Mouse (Mus musculus) lung, postnatal 36 days (tissue): ENCODE measurements at regions not wholly inside any gene's neighbourhood (a gene's known extent, or its start where the extent isn't known, plus 50 kb on each side); places are given as distances from the start of the nearest gene placed in this dataset.

ENCODE experiments used
- DNase-seq: peaks from one replicate; pipeline ENCODE4 v3.0.0; 2022; ENCODE audit warnings: mixed read lengths

GRCm38 (mm10) chr2:45593765-45594164, 476.6 kb upstream of the Zeb2 start:
- peak; percentile 21 for DNase-seq

GRCm38 (mm10) chr2:45590980-45591379, 473.8 kb upstream of the Zeb2 start:
- no peak for DNase-seq

DNA sequence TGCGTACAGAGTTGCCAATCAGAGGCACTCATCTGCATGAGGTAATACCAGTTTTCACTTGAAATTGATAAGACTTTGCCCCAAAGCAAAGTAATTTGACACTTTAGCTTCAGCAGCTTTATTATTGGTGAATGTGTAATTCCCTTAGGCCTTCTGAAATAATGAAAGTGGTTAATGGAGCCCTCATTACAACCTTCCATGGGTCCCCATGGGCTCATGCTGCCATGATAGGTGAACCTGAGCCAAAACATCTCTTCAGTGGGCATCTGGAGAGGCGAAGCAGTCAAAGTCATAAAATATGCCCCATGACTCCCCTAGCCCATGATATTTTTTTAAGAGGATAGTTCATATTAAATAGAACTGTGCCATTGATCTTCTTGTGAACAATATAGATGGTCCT, 471.1 kb upstream of the Zeb2 start:
- no peak for DNase-seq

GRCm38 (mm10) chr2:45586588-45587200, 469.5 kb upstream of the Zeb2 start:
- no peak for DNase-seq

DNA sequence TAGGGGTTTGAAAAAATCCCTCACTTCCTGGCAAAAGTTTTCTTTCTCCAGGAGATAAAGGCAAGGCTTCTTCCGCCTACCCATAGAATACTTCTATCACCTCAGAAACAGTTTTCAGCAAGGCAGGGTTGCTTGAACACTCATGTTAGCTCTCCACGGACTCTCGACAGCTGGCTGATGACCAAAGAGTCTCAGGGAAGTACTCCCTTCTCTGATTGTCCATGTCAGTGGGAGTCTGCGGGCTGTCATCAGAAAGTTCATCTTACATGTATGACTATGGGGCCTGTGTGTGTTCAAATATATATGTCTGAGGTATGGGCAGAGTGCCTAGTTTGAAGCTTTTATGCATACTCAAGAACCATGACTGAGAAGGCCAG, 464.3 kb upstream of the Zeb2 start:
- DNase-seq: peak; percentile 28

DNA sequence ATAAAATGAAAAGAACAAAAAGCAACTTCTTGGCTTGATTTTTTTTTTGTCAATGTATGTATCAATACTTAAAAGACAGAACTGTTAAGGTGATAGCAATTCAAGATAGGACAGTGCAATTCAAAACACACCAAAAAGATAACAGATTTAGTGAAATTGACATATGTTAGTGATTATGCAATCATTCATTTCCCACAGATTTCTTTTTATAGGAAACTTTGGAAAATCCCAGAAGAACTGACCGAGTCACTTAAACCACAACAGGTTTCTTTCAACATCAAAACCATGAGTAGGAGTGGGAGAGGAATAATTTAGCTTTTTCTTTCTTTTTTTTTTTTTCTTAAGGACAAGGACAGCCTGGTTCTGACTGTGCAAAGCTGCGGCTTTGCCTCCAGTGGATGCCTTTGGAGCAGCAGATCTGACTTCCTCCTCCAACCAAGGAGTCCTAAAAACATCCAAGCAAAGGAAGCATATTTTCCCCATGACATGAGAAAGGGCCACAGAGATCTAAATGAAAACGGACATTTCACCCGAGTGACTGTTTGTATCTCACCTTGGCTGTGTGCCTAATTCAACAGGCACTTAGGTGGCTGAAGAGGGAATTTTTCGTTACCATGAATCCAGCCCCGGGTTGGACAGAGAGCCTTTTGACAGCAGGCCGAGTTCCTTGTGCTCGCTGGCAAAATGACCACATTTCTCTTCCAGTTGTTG, 463.8 kb upstream of the Zeb2 start:
- peak; percentile 54 for DNase-seq

- no peak for DNase-seq
Observed at GRCm38 (mm10) chr2:45572906-45573305, 455.7 kb upstream of the Zeb2 start.

- no peak for DNase-seq
Observed at GRCm38 (mm10) chr2:45554707-45555106, 437.5 kb upstream of the Zeb2 start.

DNA sequence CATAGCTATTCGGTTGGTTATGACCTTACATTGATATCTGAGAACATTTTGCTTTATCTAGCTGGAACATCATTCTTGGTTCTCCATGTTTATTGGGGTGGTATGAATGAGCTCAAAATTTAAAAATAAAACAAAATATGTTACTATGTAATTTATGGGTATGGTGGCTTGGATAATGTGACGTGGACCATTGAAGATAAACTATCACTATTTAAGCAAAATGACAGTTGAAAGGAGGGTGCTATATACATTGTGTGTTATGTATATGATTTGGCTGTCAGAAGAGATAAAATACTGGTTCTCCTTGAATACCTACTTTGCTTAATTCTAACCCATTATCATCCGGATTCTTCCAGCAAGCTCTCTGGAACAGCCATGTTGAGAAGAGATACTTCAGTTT, 424.2 kb upstream of the Zeb2 start:
- DNase-seq: no peak

DNA sequence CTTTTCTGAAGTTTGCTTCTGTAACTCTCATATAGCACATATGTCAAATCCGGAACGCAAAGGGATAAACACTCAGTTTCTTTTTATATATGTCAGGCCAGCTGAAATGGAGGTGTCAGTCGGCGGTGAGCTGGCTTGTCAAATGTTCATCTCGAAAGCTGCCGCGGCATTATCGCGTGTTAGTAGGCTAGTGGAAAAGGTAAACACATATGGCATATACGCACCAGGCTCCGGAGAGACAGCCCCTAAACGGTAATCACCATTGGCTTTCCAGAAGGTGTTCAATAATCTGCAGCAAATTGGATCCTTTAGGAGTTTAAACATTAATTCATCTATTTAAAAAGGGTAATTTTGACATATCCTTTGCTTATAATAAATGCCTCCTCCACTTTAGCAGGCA, 421.8 kb upstream of the Zeb2 start:
- DNase-seq: no peak

DNA sequence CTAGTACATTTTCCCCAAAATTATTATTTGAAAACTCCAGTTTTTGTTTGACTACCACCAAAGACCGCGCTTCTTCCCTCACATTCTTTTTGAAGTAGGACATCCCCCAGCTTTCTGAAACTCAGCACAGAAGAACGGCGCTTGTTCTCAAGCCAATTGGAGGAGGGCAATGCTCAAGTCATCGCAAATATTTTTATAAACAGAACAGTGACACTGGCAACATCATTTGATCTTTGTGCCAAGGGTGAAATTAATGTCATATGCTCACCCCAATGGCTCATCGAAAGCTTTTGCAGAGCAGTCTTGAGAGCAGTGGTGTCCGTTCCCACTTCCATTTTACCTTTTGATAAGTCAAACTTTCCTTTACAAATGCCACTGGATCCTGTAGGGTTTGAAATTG, 420.5 kb upstream of the Zeb2 start:
- DNase-seq: peak; percentile 51

DNA sequence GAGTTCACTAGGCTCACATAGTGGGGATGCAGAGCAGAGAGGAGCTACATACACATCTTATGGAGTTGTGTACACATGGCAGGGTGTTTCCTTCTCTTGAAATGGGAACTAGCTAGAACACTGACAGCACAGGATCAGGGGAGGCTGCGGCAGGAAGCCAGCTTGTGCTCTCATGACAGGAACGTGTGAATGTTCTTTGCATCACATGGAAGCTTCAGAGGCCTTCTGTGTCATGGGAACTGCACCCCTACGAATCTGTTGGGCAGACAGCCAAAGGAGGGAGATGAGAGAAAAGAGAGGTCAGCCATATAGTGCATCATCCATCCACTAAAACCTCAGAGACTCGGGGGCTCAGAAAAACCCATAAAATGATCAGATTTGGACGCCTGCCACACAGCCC, 417.6 kb upstream of the Zeb2 start:
- DNase-seq: peak; percentile 54

GRCm38 (mm10) chr2:45522310-45522709, 405.1 kb upstream of the Zeb2 start:
- DNase-seq: no peak

- no peak for DNase-seq
Observed at GRCm38 (mm10) chr2:45519550-45520152, 402.5 kb upstream of the Zeb2 start.

DNA sequence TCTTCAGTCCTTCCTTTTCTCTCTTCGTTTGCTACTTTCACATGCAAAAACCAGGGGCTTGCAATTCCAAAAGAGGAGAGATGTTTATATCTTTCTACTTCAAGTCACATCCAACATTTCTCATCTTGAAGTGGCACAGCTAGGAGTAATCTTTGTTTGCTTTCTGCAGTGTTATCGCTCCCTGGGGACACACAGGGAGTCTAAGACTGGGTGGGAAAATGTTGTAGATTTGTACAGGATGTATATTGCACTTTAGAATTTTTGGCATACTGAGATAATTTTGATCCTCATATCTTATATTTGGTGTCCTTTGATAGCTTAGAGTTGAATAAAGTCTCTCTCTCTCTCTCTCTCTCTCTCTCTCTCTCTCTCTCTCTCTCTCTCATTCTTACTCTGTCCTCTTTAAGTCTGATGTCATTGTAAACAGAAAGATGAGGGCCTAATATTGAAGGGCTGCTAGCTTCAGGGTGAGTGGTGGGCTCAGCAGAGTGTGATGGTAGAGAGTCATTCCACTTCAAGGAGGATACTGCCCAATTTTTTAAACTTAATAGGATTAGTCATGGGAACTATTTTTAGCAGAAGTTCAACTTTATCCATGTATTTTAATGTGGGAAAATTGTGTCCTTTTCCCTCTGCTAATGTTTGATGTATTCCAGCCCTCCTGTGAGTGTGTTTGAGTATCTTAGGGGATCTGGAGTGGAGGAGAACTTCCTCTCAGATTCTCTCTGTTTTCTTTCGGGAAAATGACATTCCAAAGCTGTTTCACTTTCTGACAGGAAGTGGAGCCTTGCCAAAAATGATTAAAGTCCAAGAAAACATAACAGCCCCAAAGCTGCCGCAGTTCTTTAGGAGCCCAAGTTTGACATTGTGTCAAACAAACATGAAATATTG, 397.3 kb upstream of the Zeb2 start:
- peak; percentile 62 for DNase-seq

GRCm38 (mm10) chr2:45512852-45513251, 395.7 kb upstream of the Zeb2 start:
- DNase-seq: no peak

- no peak for DNase-seq
Observed at GRCm38 (mm10) chr2:45511791-45512190, 394.6 kb upstream of the Zeb2 start.

GRCm38 (mm10) chr2:45504468-45504867, 387.3 kb upstream of the Zeb2 start:
- DNase-seq: no peak

DNA sequence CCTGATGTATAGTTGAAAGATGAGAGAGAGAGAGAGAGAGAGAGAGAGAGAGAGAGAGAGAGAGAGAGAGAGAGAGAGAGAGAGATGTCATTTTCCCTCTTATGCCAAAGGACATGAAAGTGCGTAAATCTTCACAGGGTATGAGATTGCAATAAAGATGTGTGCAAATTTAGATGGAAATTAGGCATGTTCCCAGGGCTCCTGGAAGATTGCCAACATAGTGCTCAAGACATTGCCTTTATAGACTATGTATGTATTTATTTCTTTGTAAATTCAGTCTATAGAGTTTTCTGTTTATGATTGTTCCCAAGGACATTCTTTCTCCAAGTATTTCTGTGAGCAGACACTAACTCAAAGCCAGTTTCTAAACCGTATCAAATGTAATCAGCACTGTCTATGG, 376.5 kb upstream of the Zeb2 start:
- no peak for DNase-seq

DNA sequence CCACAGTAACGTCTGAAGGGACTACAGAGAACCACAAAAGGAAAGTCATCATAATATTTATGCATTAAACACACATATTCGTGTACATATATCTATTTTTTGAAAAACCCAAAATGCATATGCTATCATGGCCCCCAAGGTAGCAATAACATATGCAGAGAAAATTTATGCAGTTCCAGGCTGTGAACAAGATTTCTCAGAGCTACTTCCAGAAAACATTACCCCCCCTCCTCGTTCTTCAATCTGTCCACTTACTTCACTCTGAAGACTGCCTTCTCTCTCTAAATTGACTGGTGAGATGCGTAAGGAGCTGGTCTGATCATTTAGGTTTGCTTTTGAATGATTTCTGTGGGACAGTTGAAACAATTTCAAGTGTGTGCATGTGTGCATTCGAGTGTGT, 369.3 kb upstream of the Zeb2 start:
- no peak for DNase-seq

DNA sequence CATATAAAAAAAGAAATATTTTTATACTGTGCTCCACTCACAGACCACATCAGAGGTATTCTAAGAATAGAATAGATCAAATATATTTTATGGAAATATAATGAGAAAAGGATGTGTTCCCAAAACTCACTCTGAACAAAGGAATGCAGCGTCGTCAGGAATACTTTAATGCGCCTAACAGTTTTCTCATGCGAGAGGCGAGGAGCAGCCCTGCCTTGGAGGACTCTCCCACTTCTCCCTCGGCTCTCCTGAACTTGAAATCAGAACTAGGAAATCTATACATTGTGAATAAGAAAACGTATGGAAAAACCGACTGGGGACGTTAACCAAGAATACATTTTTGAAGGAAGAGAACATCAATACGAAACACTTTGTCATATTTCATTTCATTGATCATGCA, 368.3 kb upstream of the Zeb2 start:
- no peak for DNase-seq

DNA sequence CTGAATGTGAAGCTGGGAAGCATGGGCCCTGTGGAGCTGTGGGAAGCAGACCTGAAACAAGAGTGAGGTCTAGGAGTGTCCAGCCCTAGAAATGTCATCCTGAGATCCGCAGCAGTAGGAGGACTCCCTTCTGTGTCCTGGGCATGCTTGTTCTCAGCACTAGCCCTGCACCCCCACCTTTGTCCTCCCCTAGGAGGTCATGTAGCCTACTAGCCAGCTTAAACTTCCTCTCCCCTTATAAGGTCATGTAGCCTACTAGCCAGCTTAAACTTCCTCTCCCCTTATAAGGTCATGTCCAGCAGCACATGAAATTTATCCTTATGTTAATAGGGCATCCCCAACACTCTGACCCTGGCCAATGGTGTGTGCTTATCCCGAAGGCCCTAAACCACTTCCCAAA, 363.5 kb upstream of the Zeb2 start:
- DNase-seq: no peak

DNA sequence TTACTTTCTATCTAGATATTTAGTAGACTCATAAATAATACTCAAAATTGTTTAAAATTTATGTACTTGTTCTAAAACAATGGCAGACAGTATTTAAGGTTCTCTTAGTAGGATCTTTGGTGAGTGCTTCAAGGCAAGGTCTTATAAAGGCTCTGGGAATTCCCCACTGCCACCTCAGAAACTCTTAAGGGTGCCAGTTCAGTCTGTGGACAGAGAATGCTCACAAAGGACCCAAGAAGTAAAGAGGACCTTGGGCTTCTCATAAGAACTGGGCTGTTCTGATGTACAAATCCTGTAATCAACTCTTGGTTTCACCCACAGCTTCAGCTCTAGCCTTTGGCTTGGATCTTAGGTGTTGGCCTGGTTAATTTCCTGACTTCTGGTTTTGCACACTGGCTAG, 358.8 kb upstream of the Zeb2 start:
- DNase-seq: no peak

- DNase-seq: no peak
Observed at GRCm38 (mm10) chr2:45464306-45464705, 347.1 kb upstream of the Zeb2 start.
